In genomic region chr7:84756261-84756660, GRCm38 (mm10) we compare ENCODE assay signal across 21 mouse cellular contexts.
DNase-seq lines count a peak whose midpoint lies in the region; ATAC-seq and TF ChIP-seq lines count a peak whose summit lies in the region.
"Had no signal": no experiment of that assay in that cellular context is flagged by ENCODE, and none has a peak within 500 bp of the region (broad histone marks: within the 10 kb centered on the region; RNA-seq: fewer than 3 reads in every experiment).

No protein-coding gene starts in this region.

- peak; percentile 31 for DNase-seq in heart, adult 11 months
- DNase-seq in heart, postnatal 10 days: no peak
- DNase-seq in lung, postnatal 0 days (ENCODE audit: low spot score): peak; percentile 10
- no peak for DNase-seq in lung, postnatal 10 days
- DNase-seq: adrenal gland, adult 2 months; adrenal gland, postnatal 10 days; adrenal gland, postnatal 25 days; cerebellum, adult 11 months; cerebellum, adult 18-20 months; cerebellum, adult 8-10 months; cerebellum, adult 9-11 months; cerebellum, postnatal 14 days; cerebellum, postnatal 36 days; embryo, embryonic 11 days had no signal

- H3K9me3 ChIP-seq in lung, postnatal 0 days (ENCODE audit: low read length): no peaks in the 10 kb centered on the region
- H3K9me3 ChIP-seq: embryonic facial prominence, embryonic 12.5 days; embryonic facial prominence, embryonic 15.5 days; forebrain, embryonic 10.5 days; forebrain, embryonic 12.5 days had no signal

- no peaks in the 10 kb centered on the region for H3K36me3 ChIP-seq in lung, postnatal 0 days (ENCODE audit: insufficient read depth, low read length)
- H3K36me3 ChIP-seq: embryonic facial prominence, embryonic 12.5 days; embryonic facial prominence, embryonic 15.5 days; forebrain, embryonic 10.5 days; forebrain, embryonic 12.5 days had no signal

- no peaks in the 10 kb centered on the region for H3K4me1 ChIP-seq in lung, postnatal 0 days (ENCODE audit: insufficient read depth, low read depth, low read length)
- H3K4me1 ChIP-seq: embryonic facial prominence, embryonic 12.5 days; embryonic facial prominence, embryonic 15.5 days; forebrain, embryonic 10.5 days; forebrain, embryonic 12.5 days had no signal

- H3K4me3 ChIP-seq in lung, postnatal 0 days (ENCODE audit: low read depth, low read length): no peak overlapping the region
- H3K4me3 ChIP-seq: embryonic facial prominence, embryonic 12.5 days; embryonic facial prominence, embryonic 15.5 days; erythroblast, embryonic 14.5 days; forebrain, embryonic 10.5 days; forebrain, embryonic 12.5 days had no signal

- intact Hi-C loops in heart, postnatal 10 days (cut with DNase I): no loop called here

- H3K4me2 ChIP-seq in lung, postnatal 0 days (replicated peaks; ENCODE audit: low read depth, low read length): no peak overlapping the region
- H3K4me2 ChIP-seq: embryonic facial prominence, embryonic 12.5 days; embryonic facial prominence, embryonic 15.5 days; forebrain, embryonic 12.5 days had no signal

- no peak overlapping the region for H3K9ac ChIP-seq in lung, postnatal 0 days (replicated peaks; ENCODE audit: low read depth)
- H3K9ac ChIP-seq: embryonic facial prominence, embryonic 12.5 days; embryonic facial prominence, embryonic 15.5 days; forebrain, embryonic 12.5 days had no signal

- no peaks in the 10 kb centered on the region for H3K27me3 ChIP-seq in lung, postnatal 0 days (replicated peaks; ENCODE audit: insufficient read depth, low read length)
- H3K27me3 ChIP-seq: embryonic facial prominence, embryonic 12.5 days; embryonic facial prominence, embryonic 15.5 days; forebrain, embryonic 12.5 days had no signal

- no peak overlapping the region for H3K27ac ChIP-seq in lung, postnatal 0 days (ENCODE audit: low read length)
- H3K27ac ChIP-seq: embryonic facial prominence, embryonic 12.5 days; embryonic facial prominence, embryonic 15.5 days; forebrain, embryonic 10.5 days; forebrain, embryonic 12.5 days had no signal

- TF ChIP-seq CTCF in lung, postnatal 0 days (IDR thresholded peaks at IDR 0.05): no peak

- no peak for TF ChIP-seq EP300 in lung, postnatal 0 days (IDR thresholded peaks at IDR 0.05)

- no peak for ATAC-seq in lung, postnatal 0 days
- ATAC-seq: forebrain, embryonic 14.5 days; forebrain, embryonic 16.5 days had no signal

- WGBS in lung, postnatal 0 days: 44% methylated on average over 3 of the region's 3 CpGs

Comparison
In these comparisons a context has a peak if more than half of its experiments do, and no peak if none do; other contexts are left out.
1. DNase-seq: peak in heart, adult 11 months (single experiment) and lung, postnatal 0 days (single experiment); none in heart, postnatal 10 days (0 of 2) and lung, postnatal 10 days (single experiment).